Mouse (Mus musculus) forebrain, embryonic 13.5 days (tissue): ENCODE measurements around the gene Trir. TPM values are rescaled to one million over a fixed set of nuclear protein-coding genes. Genes with fewer than 3 reads are reported as not detected.

Experiments used
- ATAC-seq: fragments of 200-750 bp; cut with Nextera tagmentation; 2 replicates; pipeline ENCODE4 v1.8.0; 2017
- H3K27ac ChIP-seq: fragments of 300-500 bp; sonication (generic); 2 replicates; pipeline ENCODE4 v1.5.1; 2015; ENCODE audit warnings: inconsistent platforms, mild to moderate bottlenecking, moderate library complexity
- H3K27me3 ChIP-seq: fragments of 300-500 bp; sonication (generic); 2 replicates; pipeline ENCODE4 v1.6.1; 2015; ENCODE audit warnings: mild to moderate bottlenecking, inconsistent platforms
- H3K36me3 ChIP-seq: fragments of 300-500 bp; sonication (generic); 2 replicates; pipeline ENCODE4 v1.6.1; 2015; ENCODE audit warnings: mild to moderate bottlenecking, inconsistent platforms; ENCODE audit not compliant: poor library complexity, severe bottlenecking
- H3K4me1 ChIP-seq: fragments of 300-500 bp; sonication (generic); 2 replicates; pipeline ENCODE4 v1.6.1; 2015; ENCODE audit warnings: inconsistent platforms
- H3K4me2 ChIP-seq: fragments of 300-500 bp; sonication (generic); 2 replicates; pipeline ENCODE4 v1.6.1; 2015; ENCODE audit warnings: inconsistent platforms, mild to moderate bottlenecking, moderate library complexity
- H3K4me3 ChIP-seq: fragments of 300-500 bp; sonication (generic); 2 replicates; pipeline ENCODE4 v1.5.1; 2015; ENCODE audit warnings: mild to moderate bottlenecking, inconsistent platforms
- H3K9ac ChIP-seq: fragments of 300-500 bp; sonication (generic); 2 replicates; pipeline ENCODE4 v1.6.1; 2015; ENCODE audit warnings: mild to moderate bottlenecking, inconsistent platforms
- H3K9me3 ChIP-seq: fragments of 300-500 bp; sonication (generic); replicated peaks from 2 replicates; pipeline ENCODE4 v1.6.1; 2016; ENCODE audit warnings: inconsistent platforms
- WGBS: fragments of 180-500 bp; shearing (Covaris S2); methylation state at CpG from one replicate; pipeline ENCODE4 v1.1.7; 2015; 5-methylcytosine and 5-hydroxymethylcytosine counted together
- polyA plus RNA-seq: library from polyadenylated mRNA; unstranded; fragments of >200 nt; fragmentation: Nextera tagmentation; extraction: Ambion mirVana; gene quantifications from 2 replicates; pipeline ENCODE4 v1.2.1, GENCODE M21; 2015

Trir gene
- 125 and 154 TPM in 2 replicates for polyA plus RNA-seq

GRCm38 (mm10) chr8:85026670-85027515, at the start of gene Trir:
TSS of gene Trir (plus strand) at chr8:85026823.
- under 1% methylated on average over 75 of the region's 75 CpGs for WGBS
- Histone ChIP-seq H3K27me3 (no peaks in the 10 kb centered on the region), H3K27ac (peak within 1 kb of the TSS; percentile 92), H3K4me3 (peak within 1 kb of the TSS; percentile 99), H3K36me3 (peaks cover 51% of the 10 kb centered on the region), H3K9me3 (no peaks in the 10 kb centered on the region), H3K9ac (peak within 1 kb of the TSS; percentile 100), H3K4me1 (peaks cover 40% of the 10 kb centered on the region), H3K4me2 (peak within 1 kb of the TSS; percentile 94)
- ATAC-seq, result peak; percentile 80

- no peak overlapping the region; the same call in 1 of the 2 replicates for H3K27ac ChIP-seq
- no peak for ATAC-seq
- peaks cover 71% of the 10 kb centered on the region for H3K4me1 ChIP-seq
These were observed 49.0 kb upstream of the Trir start for GRCm38 (mm10) chr8:84977435-84978247.

GRCm38 (mm10) chr8:84978248-84978940, 48.2 kb upstream of the Trir start, which contains the start of gene Junb:
TSS of gene Junb (minus strand) at chr8:84978718.
- ATAC-seq, result peak; percentile 31
- H3K27me3 ChIP-seq, result peaks cover 55% of the 10 kb centered on the region
- H3K4me3 ChIP-seq, result peak within 1 kb of the TSS; percentile 51
- peak within 1 kb of the TSS; percentile 96 for H3K4me2 ChIP-seq
- H3K9ac ChIP-seq, result peak within 1 kb of the TSS; percentile 72
- no peaks in the 10 kb centered on the region for H3K9me3 ChIP-seq
- peaks cover 20% of the 10 kb centered on the region for H3K36me3 ChIP-seq
- H3K4me1 ChIP-seq, result peaks cover 71% of the 10 kb centered on the region
- WGBS, result 1% methylated on average over 63 of the region's 63 CpGs
- no peak within 1 kb of the TSS; the same call in 1 of the 2 replicates for H3K27ac ChIP-seq

More at GRCm38 (mm10) chr8:84977435-84978247, 49.0 kb upstream of the Trir start:
- Histone ChIP-seq H3K9ac (peak overlapping the region; percentile 72), H3K9me3 (no peaks in the 10 kb centered on the region), H3K27me3 (peaks cover 54% of the 10 kb centered on the region), H3K4me3 (peak overlapping the region; percentile 51), H3K36me3 (peaks cover 27% of the 10 kb centered on the region), H3K4me2 (peak overlapping the region; percentile 96)
- WGBS, result under 1% methylated on average over 70 of the region's 70 CpGs

- no peaks in the 10 kb centered on the region for H3K9me3 ChIP-seq
- H3K9ac ChIP-seq, result peak overlapping the region; percentile 53
- peaks cover 6% of the 10 kb centered on the region; the same call in 1 of the 2 replicates for H3K36me3 ChIP-seq
- peak overlapping the region; percentile 19; the same call in 1 of the 2 replicates for H3K27ac ChIP-seq
- peaks cover 65% of the 10 kb centered on the region for H3K27me3 ChIP-seq
- peak; percentile 34 for ATAC-seq
- WGBS, result under 1% methylated on average over 40 of the region's 42 CpGs
- H3K4me2 ChIP-seq, result peak overlapping the region; percentile 96
- H3K4me3 ChIP-seq, result peak overlapping the region; percentile 35
- peaks cover 69% of the 10 kb centered on the region for H3K4me1 ChIP-seq
These were observed 46.8 kb upstream of the Trir start for GRCm38 (mm10) chr8:84979599-84980421.

GRCm38 (mm10) chr8:84980622-84981358, 45.8 kb upstream of the Trir start:
- ATAC-seq, result no peak
- 33% methylated on average over 11 of the region's 11 CpGs for WGBS
- Histone ChIP-seq H3K9me3 (no peaks in the 10 kb centered on the region), H3K27me3 (peaks cover 66% of the 10 kb centered on the region), H3K9ac (peak overlapping the region; percentile 53; the same call in 1 of the 2 replicates), H3K27ac (no peak overlapping the region), H3K36me3 (no peaks in the 10 kb centered on the region), H3K4me1 (peaks cover 69% of the 10 kb centered on the region), H3K4me3 (no peak overlapping the region), H3K4me2 (peak overlapping the region; percentile 96; the same call in 1 of the 2 replicates)

- 80% methylated on average over 15 of the region's 15 CpGs for WGBS
- H3K27ac ChIP-seq, result no peak overlapping the region
- no peaks in the 10 kb centered on the region for H3K9me3 ChIP-seq
- H3K4me2 ChIP-seq, result no peak overlapping the region
- H3K4me3 ChIP-seq, result no peak overlapping the region
- no peak for ATAC-seq
- peaks cover 76% of the 10 kb centered on the region for H3K27me3 ChIP-seq
- H3K4me1 ChIP-seq, result peaks cover 66% of the 10 kb centered on the region
- no peak overlapping the region for H3K9ac ChIP-seq
- H3K36me3 ChIP-seq, result no peaks in the 10 kb centered on the region
These were observed 44.8 kb upstream of the Trir start for GRCm38 (mm10) chr8:84981644-84982498.

- Histone ChIP-seq H3K27me3 (peaks cover 76% of the 10 kb centered on the region), H3K27ac (no peak overlapping the region), H3K9ac (no peak overlapping the region), H3K9me3 (no peaks in the 10 kb centered on the region), H3K4me1 (peaks cover 59% of the 10 kb centered on the region), H3K4me3 (no peak overlapping the region), H3K4me2 (no peak overlapping the region), H3K36me3 (no peaks in the 10 kb centered on the region)
- no peak for ATAC-seq
- 64% methylated on average over 3 of the region's 3 CpGs for WGBS
These were observed 44.1 kb upstream of the Trir start for GRCm38 (mm10) chr8:84982499-84983011.

GRCm38 (mm10) chr8:84984294-84985048, 42.2 kb upstream of the Trir start:
- Histone ChIP-seq H3K4me2 (peak overlapping the region; percentile 98), H3K27me3 (peaks cover 64% of the 10 kb centered on the region), H3K4me3 (peak overlapping the region; percentile 50; the same call in 1 of the 2 replicates), H3K27ac (no peak overlapping the region), H3K36me3 (no peaks in the 10 kb centered on the region), H3K9ac (0 out of 2 replicates have a peak overlapping the region, but pooled peaks have one; percentile 70), H3K4me1 (peaks cover 44% of the 10 kb centered on the region), H3K9me3 (no peaks in the 10 kb centered on the region)
- ATAC-seq, result no peak
- WGBS, result 23% methylated on average over 16 of the region's 16 CpGs

GRCm38 (mm10) chr8:84985049-84985683, 41.5 kb upstream of the Trir start:
- peaks cover 38% of the 10 kb centered on the region for H3K4me1 ChIP-seq
- H3K36me3 ChIP-seq, result no peaks in the 10 kb centered on the region
- peak overlapping the region; percentile 70 for H3K9ac ChIP-seq
- peaks cover 58% of the 10 kb centered on the region for H3K27me3 ChIP-seq
- peak overlapping the region; percentile 98 for H3K4me2 ChIP-seq
- H3K9me3 ChIP-seq, result no peaks in the 10 kb centered on the region
- WGBS, result 1% methylated on average over 23 of the region's 23 CpGs
- peak overlapping the region; percentile 50 for H3K4me3 ChIP-seq
- H3K27ac ChIP-seq, result peak overlapping the region; percentile 59; the same call in 1 of the 2 replicates
- no peak for ATAC-seq
